Mouse (Mus musculus): Measurements from ENCODE around the gene Prickle2.

The Prickle2 gene

DNA sequence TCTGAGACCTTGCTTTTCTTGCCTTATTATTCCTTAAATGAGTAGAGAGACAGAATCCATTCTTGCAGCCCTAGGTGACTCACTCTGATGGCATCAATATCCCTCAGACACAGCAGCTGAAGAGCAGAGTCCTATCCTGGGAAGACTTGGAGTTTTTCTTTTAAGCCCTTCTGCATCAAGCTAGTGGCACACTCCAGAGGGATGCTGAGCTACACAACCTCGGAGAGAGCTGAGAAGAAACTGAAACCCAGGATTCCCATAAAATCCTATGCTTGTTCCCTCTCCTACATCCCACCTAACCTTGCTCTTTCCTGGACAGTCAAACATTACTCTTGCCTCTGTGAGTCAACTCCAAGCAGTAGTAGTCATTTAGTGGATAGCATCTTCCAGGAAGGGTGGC lies 256.0 kb downstream of the Prickle2 start:
- DNase-seq (ENCODE audit: inconsistent ontology term), result peak; percentile 66

DNA sequence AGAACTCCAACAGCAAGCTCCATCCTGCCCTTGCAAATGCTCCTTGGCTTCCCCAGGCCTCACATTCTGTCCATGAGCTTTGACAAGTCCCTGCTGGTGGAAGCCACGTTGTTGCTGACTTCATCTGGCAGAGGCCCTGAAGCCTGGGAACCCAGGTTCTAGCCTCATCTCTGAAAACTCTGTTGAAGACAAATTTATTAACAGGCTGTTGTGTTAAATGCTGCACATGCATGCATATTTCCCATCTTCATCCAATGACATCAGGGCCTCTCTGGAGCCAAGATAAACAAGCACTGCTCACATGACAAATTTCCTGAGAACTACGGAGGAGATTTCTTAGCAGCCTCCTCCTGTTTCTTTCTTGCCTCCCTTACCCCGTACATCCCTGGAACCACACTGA lies 259.3 kb downstream of the Prickle2 start:
- no peak for DNase-seq (ENCODE audit: inconsistent ontology term)

DNA sequence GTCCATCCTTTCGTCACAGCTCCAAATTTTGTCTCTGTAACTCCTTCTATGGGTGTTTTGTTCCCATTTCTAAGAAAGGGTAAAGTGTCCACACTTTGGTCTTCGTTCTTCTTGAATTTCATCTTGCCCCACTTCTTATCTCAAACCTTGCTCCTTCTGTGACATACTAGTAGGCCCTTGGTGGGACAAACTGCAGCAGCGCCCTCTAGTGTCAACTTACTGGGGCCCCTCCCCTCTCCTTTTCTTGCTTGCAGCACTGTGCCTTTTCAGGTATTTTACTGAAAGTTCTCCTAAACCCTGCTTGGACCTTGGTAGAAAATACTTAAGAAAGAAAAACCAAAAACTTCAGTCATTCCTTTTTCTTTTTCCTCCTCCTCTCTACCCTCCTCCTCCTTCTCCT lies 264.8 kb downstream of the Prickle2 start:
- no peak for DNase-seq (ENCODE audit: inconsistent ontology term)

DNA sequence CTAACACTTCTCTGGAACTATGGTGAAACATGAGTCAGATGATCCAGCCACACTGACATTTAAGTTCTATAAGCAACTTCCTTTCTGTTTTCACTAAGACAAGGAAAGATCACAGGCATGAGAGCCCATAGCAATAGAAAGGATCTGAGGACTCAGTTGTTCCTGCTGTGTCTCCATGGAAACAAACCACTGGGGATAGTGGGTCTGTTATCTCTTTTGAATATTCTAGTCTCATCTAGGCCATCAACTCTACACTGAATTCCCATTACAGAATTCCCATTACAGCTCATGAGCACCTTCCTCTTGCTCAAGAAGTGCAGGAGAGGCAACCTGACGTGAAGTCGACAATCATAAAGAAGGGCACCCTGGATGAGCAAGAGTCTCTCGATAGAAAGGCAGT lies 265.7 kb downstream of the Prickle2 start:
- no peak for DNase-seq (ENCODE audit: inconsistent ontology term)

DNA sequence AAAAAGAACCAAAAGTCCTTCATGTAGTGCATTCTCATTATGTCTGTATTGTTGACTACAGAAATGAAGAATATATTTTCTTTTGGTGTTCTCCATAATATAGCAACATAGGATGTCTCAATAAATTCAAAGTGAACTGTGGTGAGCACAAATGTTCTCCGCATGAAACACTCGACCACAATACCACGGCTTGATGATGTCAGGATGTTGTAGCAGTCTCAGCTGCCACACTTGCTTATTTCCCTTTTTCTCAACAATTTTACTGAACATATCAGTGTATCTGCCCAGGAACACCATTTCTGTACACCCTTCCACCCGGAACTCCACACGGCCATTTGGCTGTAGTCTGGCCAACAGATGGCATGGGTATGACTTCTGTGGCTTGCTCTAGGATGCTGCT lies 273.8 kb downstream of the Prickle2 start:
- DNase-seq (ENCODE audit: inconsistent ontology term), result no peak

DNA sequence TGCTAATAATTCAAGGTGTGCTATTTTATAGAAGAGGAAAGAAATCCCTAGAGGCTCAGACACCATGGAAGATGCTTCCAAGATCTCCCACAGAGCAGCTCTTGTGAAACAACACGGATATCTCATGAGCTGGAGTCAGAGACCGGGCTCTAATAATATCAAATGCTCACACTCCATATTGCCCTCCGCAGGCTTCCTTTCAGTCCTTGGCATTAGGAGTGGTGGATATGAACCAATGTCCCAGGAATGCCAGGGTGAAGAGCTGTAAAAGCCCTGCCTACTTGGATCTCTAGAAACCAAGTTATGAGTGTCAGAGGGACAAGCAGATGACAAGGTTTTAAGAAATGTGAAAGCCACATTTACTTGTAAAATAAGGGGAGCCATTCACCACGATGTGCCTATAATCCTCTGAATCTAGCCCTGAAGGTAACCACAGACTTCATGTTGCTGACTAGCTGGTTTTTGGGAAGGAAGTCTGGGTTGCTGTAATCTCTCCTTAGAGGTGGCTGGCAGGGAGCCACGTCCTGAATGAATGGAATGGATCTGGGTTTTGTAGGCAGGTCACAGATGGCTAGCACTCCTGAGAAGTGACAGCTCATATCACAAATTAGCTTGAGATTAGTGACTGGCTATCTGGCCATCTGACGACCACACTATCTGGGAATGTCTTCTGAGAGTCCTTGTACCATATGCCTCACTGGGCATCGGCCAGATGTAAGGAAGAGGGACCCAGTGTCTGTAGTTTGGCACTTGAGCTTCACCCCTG lies 278.4 kb downstream of the Prickle2 start:
- peak; percentile 59 for DNase-seq (ENCODE audit: inconsistent ontology term)

DNA sequence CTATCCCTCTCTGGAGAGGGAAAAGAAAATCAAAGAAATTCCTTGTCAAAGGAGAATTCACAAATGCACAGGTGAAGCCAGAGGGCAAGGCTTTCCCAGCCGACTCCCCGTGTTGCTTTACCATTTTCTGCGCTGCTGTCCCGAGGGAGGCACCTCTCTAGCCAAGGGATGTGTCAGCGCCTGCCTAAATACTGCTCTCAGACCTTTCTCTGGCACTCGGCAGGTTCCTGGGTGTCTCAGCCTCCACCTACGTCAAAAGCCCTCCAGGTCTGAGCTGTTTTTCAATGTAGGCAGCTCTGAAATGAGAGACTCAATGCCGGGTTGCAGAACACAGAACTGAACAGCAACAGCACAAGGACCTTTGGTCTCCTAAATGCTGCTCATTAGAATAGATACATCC lies 280.1 kb downstream of the Prickle2 start:
- no peak for DNase-seq (ENCODE audit: inconsistent ontology term)

DNA sequence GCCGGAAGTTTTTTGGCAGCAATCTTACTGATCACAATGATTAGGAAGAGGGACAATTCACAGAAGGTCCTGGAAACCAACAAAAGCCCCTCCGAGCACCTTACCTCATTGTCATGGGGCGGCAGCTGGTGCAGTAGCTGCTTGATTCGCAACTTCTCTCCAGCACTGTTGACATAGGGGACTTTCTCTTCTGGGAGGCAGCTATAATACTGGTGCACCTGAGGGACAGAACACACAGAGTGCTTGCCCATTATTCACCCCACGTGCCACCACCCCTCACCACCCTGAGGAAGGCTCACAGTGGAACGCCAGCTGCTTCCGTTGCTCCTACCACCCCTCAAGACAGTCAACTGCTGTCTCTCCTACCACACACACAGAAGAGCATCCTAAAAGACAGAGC lies 280.5 kb downstream of the Prickle2 start:
- DNase-seq (ENCODE audit: inconsistent ontology term), result no peak

DNA sequence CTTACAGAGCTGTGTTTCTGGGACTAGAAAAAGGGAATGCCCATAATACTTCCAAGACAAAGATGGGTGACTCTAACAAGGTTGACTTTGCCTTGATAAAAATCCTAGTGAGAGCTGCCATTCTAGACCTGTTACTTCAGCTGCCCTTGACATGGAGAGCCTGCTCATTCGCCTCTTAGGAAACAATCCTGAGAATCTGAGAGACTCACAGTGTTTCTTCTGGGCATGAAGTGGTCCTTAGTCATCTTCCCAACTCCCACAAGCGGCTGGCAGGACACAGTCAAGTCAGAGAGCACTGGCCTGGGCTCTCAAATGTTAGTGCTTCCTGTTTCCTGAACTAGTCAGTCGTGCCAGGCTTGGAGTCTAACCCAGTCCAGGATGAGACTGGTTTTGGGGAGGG lies 281.0 kb downstream of the Prickle2 start:
- DNase-seq (ENCODE audit: inconsistent ontology term), result peak; percentile 22

DNA sequence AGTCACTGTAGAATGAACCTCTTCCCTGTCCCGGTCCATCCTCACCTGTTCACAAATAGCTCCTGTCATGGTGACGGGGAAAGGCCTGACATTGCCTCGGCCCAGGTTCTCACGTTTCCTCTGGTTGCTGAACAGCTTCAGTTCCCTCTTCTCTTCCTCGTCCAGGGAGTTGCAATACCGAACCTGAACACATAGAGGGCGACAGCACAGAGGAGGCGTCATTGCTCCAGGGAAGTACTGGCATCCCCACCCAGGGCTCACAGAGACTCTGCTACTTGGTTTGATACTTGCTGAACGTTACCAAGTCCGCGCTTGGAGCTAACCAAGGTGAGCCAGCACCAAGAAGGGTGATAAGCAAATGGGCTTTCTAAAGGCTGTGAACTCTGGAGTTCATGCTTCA lies 283.7 kb downstream of the Prickle2 start:
- no peak for DNase-seq (ENCODE audit: inconsistent ontology term)

DNA sequence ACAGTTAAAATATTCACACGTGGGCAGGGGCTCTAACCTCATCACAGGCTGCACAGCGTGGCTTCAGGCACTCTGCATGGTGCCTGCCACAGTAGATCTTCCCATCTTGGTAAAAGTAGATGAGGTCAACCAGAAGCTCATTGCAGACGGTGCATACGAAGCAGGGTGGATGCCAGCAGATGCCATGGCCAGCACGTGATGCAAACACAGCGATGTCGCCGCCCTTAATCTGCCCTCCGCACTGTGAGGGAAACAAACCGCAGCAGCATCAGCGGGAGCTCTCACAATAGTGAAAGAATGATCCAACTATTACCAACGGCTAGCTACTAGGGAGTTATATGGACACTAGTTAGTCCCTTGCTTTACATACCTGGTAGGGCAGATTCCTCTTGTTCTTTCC lies 285.8 kb downstream of the Prickle2 start:
- peak; percentile 79 for DNase-seq (ENCODE audit: inconsistent ontology term)

DNA sequence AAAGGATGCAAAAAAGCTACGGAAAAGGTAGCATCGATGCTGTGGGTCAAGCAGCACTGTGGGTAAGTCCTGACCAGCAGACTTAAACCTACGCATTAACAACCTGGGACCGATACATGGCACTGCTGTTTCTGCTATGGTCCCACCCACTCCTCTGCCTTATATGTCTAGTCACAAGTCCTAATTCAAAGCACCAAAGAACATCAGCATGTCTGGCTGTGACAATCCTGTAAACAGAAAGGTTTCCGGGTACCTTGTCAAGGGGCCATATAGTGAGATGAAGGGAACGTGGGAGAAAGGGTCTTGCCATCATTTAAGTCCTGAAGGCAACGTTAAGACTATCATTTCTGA lies 290.6 kb downstream of the Prickle2 start:
- no peak for DNase-seq (ENCODE audit: inconsistent ontology term)

DNA sequence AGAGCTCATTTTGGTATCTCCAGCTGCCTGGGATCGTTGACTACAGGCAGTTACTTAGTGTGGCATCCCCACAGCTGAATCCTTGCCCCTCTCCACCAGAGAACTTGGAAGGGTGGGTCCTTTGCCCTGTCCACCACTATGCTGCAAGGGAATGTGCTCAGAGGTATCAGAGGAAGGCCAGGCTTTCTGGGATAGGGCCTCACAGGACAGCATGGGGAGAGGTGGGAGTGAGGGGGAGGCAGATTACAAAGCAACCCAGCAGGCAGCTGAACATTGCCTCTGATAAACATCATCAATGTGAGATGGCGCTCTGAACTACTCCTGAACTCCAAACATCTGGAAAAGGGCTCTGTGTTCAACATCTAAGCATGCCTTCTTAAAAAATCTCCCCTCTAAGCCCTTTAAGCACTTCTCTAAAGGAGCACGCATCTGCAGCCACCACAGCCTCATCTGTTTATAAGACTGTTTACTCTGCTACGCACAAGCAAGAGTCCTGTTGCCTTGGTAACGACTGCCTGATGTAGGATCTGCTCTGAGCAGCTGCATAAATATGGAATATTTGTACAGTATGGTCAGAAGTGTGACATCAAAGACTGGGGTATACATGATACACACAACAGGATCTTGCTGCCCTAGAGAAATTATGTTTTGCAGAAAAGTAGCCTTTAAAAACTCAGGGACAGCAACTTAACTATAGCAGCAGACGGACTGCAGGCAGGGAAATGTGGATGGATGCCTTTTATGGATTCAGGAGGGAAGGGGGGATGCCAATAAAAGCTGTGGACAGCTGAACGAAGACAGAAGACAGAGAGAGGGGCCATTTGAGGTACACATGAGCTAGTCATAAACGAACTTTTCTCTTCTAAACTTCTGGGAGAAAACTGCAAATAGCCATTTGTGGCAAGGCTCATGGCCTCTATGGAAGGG lies 291.2 kb downstream of the Prickle2 start:
- no peak for DNase-seq (ENCODE audit: inconsistent ontology term)

DNA sequence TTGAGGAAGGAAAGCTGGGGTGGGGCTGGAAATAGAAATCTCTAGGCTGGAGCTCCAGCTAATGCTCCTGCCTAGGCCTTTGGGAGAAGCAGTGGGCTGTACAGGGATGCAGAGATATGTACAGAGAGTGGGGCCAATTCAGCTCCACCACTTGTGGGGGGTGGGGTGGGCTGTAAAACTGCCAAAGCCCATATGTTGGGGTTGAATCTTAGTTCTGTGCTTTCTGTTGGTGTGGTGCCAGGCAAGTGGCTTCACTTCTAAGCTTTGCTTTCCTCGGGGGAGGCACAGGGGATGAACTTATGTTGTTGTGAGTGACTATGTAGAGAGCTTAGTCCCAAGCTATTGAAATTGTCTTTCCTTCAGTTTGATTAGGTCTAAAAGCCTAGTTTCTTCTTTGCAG lies 292.0 kb downstream of the Prickle2 start:
- DNase-seq (ENCODE audit: inconsistent ontology term), result no peak

DNA sequence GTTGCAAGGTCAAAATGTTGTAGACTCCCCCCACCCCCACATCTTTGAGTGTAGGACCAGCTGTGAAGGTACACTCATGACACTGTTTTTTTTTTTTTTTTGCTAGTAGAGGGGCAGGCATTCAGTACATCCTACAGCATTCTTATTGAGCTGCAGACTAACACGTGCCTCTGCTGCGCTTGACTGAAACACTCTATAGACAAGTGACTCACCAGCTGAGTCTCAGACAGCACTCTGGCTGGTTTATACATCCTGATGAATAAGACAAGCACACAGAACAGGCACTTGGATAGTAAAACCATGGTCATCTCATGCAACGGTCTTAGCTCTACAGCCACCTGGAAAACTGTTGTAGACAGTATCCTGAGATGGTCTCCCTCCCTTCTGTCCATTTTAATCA lies 296.2 kb downstream of the Prickle2 start:
- DNase-seq (ENCODE audit: inconsistent ontology term), result no peak

DNA sequence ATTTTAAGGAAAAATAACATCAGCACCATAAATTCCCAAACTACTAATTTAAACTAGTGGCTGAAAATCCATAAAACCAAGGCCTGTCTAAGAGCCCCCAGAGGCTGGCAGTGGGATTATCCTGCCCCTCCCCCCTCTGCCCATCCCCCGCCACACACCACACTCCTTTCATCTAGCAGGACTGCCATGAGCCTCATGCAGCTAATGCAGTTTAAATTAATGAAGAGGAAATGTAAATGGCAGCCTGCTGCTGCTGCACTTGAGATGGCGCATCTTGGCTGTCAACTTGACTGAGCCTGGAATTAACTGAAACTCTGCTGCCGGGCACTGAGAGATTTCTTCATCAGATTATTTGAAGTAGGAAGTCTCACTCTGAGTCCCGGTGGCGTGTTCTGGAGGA lies 298.7 kb downstream of the Prickle2 start:
- DNase-seq (ENCODE audit: inconsistent ontology term), result no peak

DNA sequence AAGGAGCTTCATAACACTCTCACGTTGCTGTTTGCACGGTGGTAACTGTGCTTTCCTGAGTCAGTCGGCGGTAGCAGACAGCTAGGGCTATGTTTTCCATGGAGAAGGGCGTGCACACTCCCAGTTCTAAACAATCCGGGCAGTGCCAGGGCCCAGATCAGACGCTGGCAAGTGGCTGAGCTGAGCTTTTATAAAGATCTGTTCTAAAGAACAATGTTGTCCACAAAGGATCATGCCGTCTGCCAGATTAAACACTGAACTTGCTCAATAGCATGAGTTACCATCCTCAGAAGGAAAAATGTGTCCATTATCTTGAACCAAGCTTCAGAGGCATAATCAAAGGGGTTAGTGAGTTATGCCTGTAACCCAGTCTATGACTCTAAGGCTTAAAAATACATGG lies 300.4 kb downstream of the Prickle2 start:
- DNase-seq (ENCODE audit: inconsistent ontology term), result no peak

DNA sequence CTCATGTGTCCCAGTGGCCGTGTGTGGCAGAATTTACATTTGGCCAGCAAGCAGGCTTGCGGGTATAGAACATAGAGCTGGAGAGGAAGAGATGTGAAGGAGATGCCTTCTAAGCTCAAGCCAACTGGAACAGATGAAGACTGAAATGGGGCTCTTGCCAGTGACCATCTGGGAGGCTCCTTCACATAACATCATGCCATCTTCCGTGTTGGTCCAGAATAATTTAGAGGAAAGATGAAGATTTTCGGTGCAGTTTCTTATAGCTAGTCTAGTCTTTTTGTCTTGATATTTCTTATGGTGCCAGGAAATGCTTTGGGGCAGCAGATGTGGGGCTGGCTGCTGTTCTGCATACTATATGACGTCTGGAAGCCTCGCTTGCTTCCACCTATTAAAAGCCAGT lies 308.1 kb downstream of the Prickle2 start:
- no peak for DNase-seq (ENCODE audit: inconsistent ontology term)

DNA sequence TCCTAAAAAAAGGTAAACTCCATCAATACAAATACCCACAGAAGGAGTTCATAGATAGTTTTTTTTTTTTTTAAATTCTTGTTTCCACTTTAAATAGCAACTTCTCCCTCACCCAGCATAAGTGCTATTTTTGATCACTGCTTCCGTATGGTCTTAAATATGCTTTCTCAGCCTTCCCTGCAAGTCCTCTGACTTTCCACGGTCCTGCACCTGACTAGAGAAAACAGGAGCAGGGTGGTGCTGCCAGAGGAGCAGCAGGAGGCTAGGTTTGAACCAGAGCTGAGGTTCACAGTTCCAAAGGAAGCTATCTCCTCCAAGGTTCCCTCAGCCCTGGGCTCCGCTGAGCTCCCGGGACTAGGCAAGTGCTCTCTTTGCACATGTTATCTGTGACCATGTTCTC lies 310.4 kb downstream of the Prickle2 start:
- DNase-seq (ENCODE audit: inconsistent ontology term), result no peak

DNA sequence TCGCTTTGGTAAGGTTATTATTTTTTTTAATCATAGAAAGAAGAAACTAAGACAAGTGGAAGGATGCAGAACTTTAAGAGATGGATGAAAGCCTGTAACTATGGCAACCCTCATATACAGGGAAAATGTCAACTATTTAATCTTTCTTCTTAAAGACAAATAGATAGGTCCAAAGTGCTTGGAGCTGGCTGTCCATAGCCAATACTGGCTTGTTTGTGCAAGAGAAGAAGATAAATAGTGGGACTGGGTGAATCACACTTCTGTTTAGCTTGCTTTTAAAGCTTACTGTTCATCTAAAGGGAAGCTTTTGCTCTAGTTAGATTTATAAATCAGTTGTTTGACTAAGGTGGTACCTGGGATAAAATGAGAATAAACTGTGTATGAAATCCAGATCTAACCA lies 310.8 kb downstream of the Prickle2 start:
- DNase-seq (ENCODE audit: inconsistent ontology term), result no peak

DNA sequence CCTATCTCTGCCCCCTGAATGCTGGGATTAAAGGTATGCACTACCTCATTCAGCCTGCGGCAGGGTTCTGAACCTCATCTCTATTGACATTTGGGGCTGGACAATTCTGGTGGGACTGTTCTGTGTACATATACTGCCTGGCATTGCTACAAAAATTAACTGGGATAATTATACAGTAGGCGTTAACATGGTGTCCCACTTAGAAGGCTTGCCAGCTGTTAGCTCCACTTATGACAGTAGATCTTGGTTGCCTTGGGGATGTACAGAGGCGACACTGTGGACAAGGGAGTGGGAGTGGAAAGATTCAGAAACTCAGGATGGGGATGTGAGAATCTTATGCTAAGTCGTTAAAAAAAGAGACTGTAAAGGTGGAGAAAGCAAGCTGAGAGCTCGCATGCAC lies 311.3 kb downstream of the Prickle2 start:
- no peak for DNase-seq (ENCODE audit: inconsistent ontology term)

DNA sequence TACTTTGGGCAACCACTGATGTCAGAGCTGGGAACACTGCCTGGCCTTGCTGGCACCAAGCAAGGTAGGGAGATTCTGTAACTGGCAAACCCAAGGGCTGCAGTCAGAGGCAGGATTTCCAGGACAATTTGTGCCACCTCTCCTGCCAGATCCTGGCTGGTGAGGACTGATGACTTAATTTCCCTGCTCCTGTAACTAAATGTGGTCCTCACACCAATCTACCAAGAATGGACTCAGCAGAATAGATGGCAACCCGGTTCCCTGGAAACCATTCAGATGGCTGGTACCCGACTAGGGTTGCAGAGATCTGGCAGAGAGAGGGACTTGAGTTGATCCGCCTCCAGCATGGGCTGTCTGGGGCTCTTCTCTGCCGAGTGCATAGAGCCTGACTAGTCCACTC lies 315.6 kb downstream of the Prickle2 start:
- no peak for DNase-seq (ENCODE audit: inconsistent ontology term)

DNA sequence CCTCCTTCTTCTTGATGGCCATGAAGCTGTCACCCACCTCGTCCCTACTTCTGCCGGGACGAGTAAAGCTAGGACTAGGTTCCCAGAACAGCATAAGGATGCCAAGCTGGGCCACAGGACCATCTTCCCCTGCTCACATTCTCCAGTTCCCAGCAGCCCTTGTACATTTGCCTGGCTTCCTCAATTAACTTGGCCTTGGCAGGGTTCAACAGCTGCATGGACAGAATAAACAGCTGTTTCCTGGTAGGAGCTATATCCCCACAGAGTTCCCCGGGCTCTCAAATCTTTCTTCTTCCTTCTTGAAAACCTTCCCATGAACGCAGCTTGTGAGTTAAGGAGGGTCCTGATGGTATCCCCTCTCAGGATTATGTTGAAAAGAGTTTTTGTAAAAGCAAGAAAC lies 317.3 kb downstream of the Prickle2 start:
- DNase-seq (ENCODE audit: inconsistent ontology term), result no peak

Data from Muller cell, postnatal 12 days (primary cell).